Mouse (Mus musculus) stomach, embryonic 14.5 days (tissue): ENCODE measurements around the gene Nol4l. TPM values are rescaled to one million over a fixed set of nuclear protein-coding genes. Genes with fewer than 3 reads are reported as not detected.

Source experiments
- ATAC-seq: fragments of 200-750 bp; cut with Nextera tagmentation; 2 replicates; pipeline ENCODE4 v1.8.0; 2017; ENCODE audit warnings: low read depth, moderate TSS enrichment; ENCODE audit not compliant: insufficient number of reproducible peaks, insufficient read depth, low FRiP score
- H3K27ac ChIP-seq: fragments of 300-500 bp; sonication (generic); 2 replicates; pipeline ENCODE4 v1.5.1; 2014; ENCODE audit warnings: mild to moderate bottlenecking, low read length, moderate library complexity, mixed read lengths
- H3K27me3 ChIP-seq: fragments of 300-500 bp; sonication (generic); 2 replicates; pipeline ENCODE4 v1.6.1; 2014; ENCODE audit warnings: low read length, control low read depth, mixed read lengths; ENCODE audit not compliant: control insufficient read depth, insufficient read depth
- H3K36me3 ChIP-seq: fragments of 300-500 bp; sonication (generic); 2 replicates; pipeline ENCODE4 v1.6.1; 2014; ENCODE audit warnings: mild to moderate bottlenecking, control low read depth, low read length, moderate library complexity, mixed read lengths; ENCODE audit not compliant: control insufficient read depth, insufficient read depth
- H3K4me1 ChIP-seq: fragments of 300-500 bp; sonication (generic); 2 replicates; pipeline ENCODE4 v1.6.1; 2014; ENCODE audit warnings: low read length, control low read depth, mixed read lengths; ENCODE audit not compliant: control insufficient read depth, insufficient read depth
- H3K4me2 ChIP-seq: fragments of 300-500 bp; sonication (generic); replicated peaks from 2 replicates; pipeline ENCODE4 v1.6.1; 2014; ENCODE audit warnings: low read depth, low read length, control low read depth
- H3K4me3 ChIP-seq: fragments of 300-500 bp; sonication (generic); 2 replicates; pipeline ENCODE4 v1.5.1; 2014; ENCODE audit warnings: low read depth, low read length, control low read depth
- H3K9ac ChIP-seq: fragments of 300-500 bp; sonication (generic); replicated peaks from 2 replicates; pipeline ENCODE4 v1.6.1; 2014; ENCODE audit warnings: low read depth, mild to moderate bottlenecking, control low read depth, low read length, moderate library complexity, mixed read lengths
- H3K9me3 ChIP-seq: fragments of 300-500 bp; sonication (generic); 2 replicates; pipeline ENCODE4 v1.6.1; 2016; ENCODE audit warnings: low read depth, low read length, control low read depth; ENCODE audit not compliant: control insufficient read depth
- WGBS: fragments of 180-500 bp; shearing (Covaris S2); extraction: QIAGEN DNeasy Blood & Tissue Kit; methylation state at CpG from one replicate; pipeline ENCODE4 v1.1.7; 2014; 5-methylcytosine and 5-hydroxymethylcytosine counted together
- polyA plus RNA-seq: library from polyadenylated mRNA; unstranded; fragments of >200 nt; fragmentation: Nextera tagmentation; extraction: Ambion mirVana; gene quantifications from 2 replicates; pipeline ENCODE4 v1.2.1, GENCODE M21; 2014

The Nol4l gene
- polyA plus RNA-seq, 1 experiment from 2014 or later = 17.7 TPM

- H3K9ac ChIP-seq = no peak overlapping the region
- 70% methylated on average over 7 of the region's 7 CpGs for WGBS
- no peak for ATAC-seq
Measured at GRCm38 (mm10) chr2:153481108-153481860, 48.5 kb downstream of the Nol4l start.

GRCm38 (mm10) chr2:153479486-153479885, 50.3 kb downstream of the Nol4l start:
- no peak for ATAC-seq
- 91% methylated on average over 1 of the region's 1 CpGs for WGBS
- Histone ChIP-seq H3K9me3 (no peaks in the 10 kb centered on the region), H3K4me3 (no peak overlapping the region), H3K27me3 (no peaks in the 10 kb centered on the region), H3K4me1 (peaks cover 30% of the 10 kb centered on the region), H3K4me2 (no peak overlapping the region), H3K36me3 (no peaks in the 10 kb centered on the region), H3K9ac (no peak overlapping the region), H3K27ac (no peak overlapping the region)

More at GRCm38 (mm10) chr2:153481108-153481860, 48.5 kb downstream of the Nol4l start:
- H3K36me3 ChIP-seq = no peaks in the 10 kb centered on the region
- H3K27ac ChIP-seq = no peak overlapping the region
- no peak overlapping the region for H3K4me2 ChIP-seq
- H3K27me3 ChIP-seq = no peaks in the 10 kb centered on the region
- H3K4me1 ChIP-seq = peaks cover 12% of the 10 kb centered on the region
- H3K4me3 ChIP-seq = no peak overlapping the region
- H3K9me3 ChIP-seq = no peaks in the 10 kb centered on the region

GRCm38 (mm10) chr2:153478583-153478982, 51.2 kb downstream of the Nol4l start:
- no peak overlapping the region for H3K9ac ChIP-seq
- peak; percentile 78; the same call in 1 of the 2 replicates for ATAC-seq

GRCm38 (mm10) chr2:153475114-153476112, 54.4 kb downstream of the Nol4l start:
- peak; percentile 37; the same call in 1 of the 2 replicates for ATAC-seq
- H3K9me3 ChIP-seq = no peaks in the 10 kb centered on the region
- no peaks in the 10 kb centered on the region for H3K27me3 ChIP-seq
- H3K36me3 ChIP-seq = no peaks in the 10 kb centered on the region
- H3K27ac ChIP-seq = peak overlapping the region; percentile 75
- 31% methylated on average over 4 of the region's 4 CpGs for WGBS
- H3K4me3 ChIP-seq = no peak overlapping the region
- peaks cover 24% of the 10 kb centered on the region for H3K4me1 ChIP-seq
- no peak overlapping the region for H3K9ac ChIP-seq
- no peak overlapping the region for H3K4me2 ChIP-seq

More at GRCm38 (mm10) chr2:153478583-153478982, 51.2 kb downstream of the Nol4l start:
- WGBS = 17% methylated on average over 4 of the region's 4 CpGs
- H3K4me2 ChIP-seq = no peak overlapping the region
- H3K4me1 ChIP-seq = peaks cover 27% of the 10 kb centered on the region
- H3K27ac ChIP-seq = no peak overlapping the region
- no peaks in the 10 kb centered on the region for H3K27me3 ChIP-seq
- H3K36me3 ChIP-seq = no peaks in the 10 kb centered on the region
- no peaks in the 10 kb centered on the region for H3K9me3 ChIP-seq
- no peak overlapping the region for H3K4me3 ChIP-seq

- no peak overlapping the region for H3K9ac ChIP-seq
- no peaks in the 10 kb centered on the region for H3K36me3 ChIP-seq
- H3K27ac ChIP-seq = no peak overlapping the region
- WGBS = 45% methylated on average over 3 of the region's 3 CpGs
- H3K4me3 ChIP-seq = no peak overlapping the region
- no peak for ATAC-seq
- H3K4me2 ChIP-seq = no peak overlapping the region
- peaks cover 35% of the 10 kb centered on the region for H3K4me1 ChIP-seq
- no peaks in the 10 kb centered on the region for H3K9me3 ChIP-seq
- H3K27me3 ChIP-seq = no peaks in the 10 kb centered on the region
Measured at GRCm38 (mm10) chr2:153470983-153471382, 58.8 kb downstream of the Nol4l start.

GRCm38 (mm10) chr2:153469764-153470163, 60.0 kb downstream of the Nol4l start:
- Histone ChIP-seq H3K9ac (no peak overlapping the region), H3K4me2 (no peak overlapping the region), H3K27me3 (no peaks in the 10 kb centered on the region), H3K36me3 (no peaks in the 10 kb centered on the region), H3K9me3 (no peaks in the 10 kb centered on the region), H3K27ac (no peak overlapping the region; the same call in 1 of the 2 replicates), H3K4me3 (no peak overlapping the region), H3K4me1 (peaks cover 23% of the 10 kb centered on the region)
- no peak for ATAC-seq
- WGBS = 48% methylated on average over 4 of the region's 4 CpGs

GRCm38 (mm10) chr2:153469317-153469716, 60.5 kb downstream of the Nol4l start:
- Histone ChIP-seq H3K36me3 (no peaks in the 10 kb centered on the region), H3K4me1 (peaks cover 18% of the 10 kb centered on the region; the same call in 1 of the 2 replicates), H3K27ac (no peak overlapping the region; the same call in 1 of the 2 replicates), H3K9me3 (no peaks in the 10 kb centered on the region), H3K27me3 (no peaks in the 10 kb centered on the region), H3K4me3 (no peak overlapping the region), H3K4me2 (no peak overlapping the region), H3K9ac (no peak overlapping the region)
- 23% methylated on average over 2 of the region's 2 CpGs for WGBS
- no peak for ATAC-seq

- ATAC-seq = no peak
- Histone ChIP-seq H3K4me3 (no peak overlapping the region), H3K9me3 (no peaks in the 10 kb centered on the region), H3K27me3 (no peaks in the 10 kb centered on the region), H3K4me1 (peaks cover 16% of the 10 kb centered on the region; the same call in 1 of the 2 replicates), H3K9ac (no peak overlapping the region), H3K36me3 (no peaks in the 10 kb centered on the region), H3K4me2 (no peak overlapping the region), H3K27ac (no peak overlapping the region)
- 72% methylated on average over 1 of the region's 1 CpGs for WGBS
Measured at GRCm38 (mm10) chr2:153467372-153467771, 62.4 kb downstream of the Nol4l start.
